Mouse (Mus musculus): ENCODE results near the gene Cdkn2aipnl.

Gene Cdkn2aipnl

DNA sequence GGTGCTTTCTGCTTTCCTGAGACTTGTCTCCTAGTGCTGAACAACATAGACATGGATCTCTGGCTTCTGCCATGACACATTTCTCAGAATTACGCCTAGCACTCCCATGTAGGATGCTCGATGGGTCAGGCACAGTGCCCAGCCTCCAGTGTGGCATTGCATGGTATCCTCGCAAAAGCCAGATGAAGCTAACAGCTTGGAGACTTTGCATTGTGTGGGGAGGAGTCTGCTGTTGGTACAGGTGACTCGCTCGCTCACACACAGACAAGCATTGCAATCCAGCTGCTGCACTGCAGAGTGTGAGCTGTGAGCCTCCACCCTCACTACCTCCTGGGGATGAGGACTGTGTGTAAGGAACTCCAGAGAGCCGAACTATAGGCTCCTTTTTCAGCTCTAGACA lies 21.3 kb upstream of the Cdkn2aipnl start:
- DNase-seq (ENCODE audit: low spot score in 2 of 2), result peak in 1 of 2 experiments; percentile 10

DNA sequence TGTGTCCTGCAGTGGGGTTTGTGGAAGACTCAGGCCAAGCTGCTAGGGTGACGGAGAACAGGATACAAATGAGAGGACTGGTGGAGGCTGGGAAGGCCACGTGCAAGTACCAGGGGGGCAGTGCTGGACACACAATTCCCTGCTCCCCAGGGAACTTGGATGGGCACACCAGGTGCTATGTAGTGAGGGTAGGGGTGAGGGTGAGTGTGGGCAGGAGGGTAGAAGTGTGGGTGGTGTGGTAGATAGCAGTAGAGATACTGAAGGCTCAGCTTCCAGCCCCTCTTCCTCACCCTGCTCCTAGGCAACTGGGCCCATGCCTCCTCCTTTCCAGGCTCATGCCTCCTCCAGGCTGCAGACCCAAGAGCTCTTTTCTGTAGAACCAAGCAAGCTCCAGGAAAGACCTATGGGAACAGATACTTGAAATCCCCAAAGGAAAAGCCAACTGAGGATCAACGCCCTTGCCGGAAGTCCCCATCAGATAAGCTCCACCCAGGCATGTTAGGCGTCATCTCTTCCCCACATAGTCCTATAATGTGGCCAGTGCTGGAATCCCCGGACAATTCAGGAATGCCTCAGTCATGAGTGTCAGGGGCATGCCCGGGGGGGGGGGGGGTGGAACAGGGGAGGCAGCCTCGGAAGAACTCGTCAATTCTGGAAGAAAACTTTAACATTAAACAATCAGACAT lies 18.2 kb upstream of the Cdkn2aipnl start:
- no peak for DNase-seq (ENCODE audit: low spot score in 2 of 2)

DNA sequence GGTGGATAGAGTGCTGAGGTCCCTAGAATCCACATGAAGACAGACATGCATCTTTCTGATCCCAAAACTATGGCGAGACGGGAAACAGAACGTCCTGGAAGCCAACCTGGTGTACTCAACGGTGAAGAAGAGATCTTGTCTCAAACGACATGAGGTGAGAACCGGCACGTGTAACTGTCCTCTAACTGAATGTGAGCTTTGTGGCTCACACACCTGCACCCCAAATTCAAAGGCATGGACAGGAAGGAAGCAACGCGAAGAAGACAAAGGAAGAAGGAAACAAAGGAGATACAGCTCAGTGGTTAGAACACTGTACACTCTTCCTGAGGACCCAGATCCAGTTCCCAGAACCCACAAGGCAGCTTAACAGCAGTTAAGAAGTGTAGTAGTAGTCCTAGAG lies 17.5 kb upstream of the Cdkn2aipnl start:
- no peak for DNase-seq (ENCODE audit: low spot score in 2 of 2)

DNA sequence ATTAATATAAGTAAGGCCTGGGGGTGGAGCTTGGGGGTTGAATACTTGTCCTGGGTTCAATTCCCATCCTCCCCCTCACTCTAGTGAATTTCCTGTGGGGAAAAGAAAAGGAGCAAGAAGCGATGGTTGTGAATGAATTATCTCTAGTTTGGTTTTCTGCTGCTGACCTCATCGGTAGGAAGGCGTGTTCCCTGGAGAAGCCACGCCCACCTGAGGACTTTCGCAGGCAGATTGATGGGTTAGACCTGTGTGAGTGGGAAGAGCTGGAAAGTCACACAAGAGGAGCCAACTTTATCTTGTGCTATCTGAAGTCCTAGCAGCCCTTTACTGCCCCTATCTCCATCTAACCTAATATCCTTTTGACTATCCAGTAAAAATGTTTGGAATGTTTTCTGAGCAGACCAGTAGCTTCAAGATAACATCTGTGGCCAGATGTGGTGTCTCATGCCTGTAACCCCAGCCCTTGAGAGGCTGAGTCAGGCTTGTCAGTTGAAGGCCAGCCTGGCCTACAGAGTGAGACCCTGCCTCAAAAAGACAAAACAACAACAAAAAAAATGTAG lies 15.5 kb upstream of the Cdkn2aipnl start:
- DNase-seq (ENCODE audit: low spot score in 2 of 2), result no peak

DNA sequence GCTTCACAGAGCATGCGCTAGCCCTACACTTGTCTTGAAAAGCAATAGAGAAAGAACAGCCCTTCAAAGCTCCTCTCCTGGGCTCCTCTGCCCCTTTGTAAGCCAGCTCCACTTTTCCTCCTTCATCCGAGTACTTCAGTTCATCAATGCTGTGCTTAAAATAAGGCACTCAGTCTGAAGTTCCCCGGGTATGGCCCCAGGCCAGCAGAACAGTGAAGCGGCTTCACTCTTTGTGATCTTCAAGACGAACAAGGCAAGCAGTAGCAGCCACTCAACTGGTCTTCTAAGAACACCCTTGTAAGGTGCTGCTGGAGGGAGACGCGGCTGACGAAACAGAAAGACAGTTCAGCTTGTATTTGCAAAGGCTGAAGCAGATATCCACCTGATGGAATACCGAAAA lies 11.3 kb upstream of the Cdkn2aipnl start:
- no peak for DNase-seq (ENCODE audit: low spot score in 2 of 2)

DNA sequence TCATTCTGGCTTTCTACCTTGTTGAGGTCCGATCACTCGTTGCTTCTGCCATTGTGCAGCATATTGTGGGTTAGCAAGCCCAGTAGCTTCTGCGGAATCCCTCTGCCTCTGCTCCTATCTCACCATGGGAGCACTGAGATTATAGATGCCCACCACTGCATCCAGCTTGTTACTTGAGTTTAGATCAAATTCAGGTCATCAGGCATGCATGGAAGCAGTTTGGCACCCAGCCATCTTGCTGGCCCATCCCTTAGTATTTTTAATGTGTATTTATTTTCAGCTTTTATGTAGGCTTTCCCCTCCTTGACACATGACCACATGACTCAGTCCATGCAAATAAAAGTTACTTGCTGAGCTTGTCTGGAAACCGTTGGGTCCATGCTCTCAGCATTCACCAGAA lies 9.7 kb upstream of the Cdkn2aipnl start:
- DNase-seq (ENCODE audit: low spot score in 2 of 2), result no peak

DNA sequence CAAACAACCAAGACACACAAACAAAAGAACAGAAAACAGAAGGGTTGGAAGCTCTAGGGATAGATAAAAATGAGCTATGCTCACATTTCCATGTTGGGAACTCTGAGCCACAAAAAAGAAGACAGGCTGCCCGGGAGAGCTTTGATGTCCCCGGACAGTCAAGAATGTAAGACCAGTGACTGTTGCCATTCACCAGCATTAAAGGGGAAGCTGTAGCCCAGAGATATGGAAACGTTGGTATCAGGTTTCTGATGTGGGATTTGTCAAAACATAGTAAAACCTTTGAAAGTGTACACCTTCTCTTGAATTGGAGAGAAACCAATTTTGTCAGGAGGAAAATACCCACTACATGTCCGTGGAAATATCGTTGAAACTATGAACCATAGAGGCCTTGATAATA lies 8.0 kb upstream of the Cdkn2aipnl start:
- DNase-seq (ENCODE audit: low spot score in 2 of 2), result no peak

DNA sequence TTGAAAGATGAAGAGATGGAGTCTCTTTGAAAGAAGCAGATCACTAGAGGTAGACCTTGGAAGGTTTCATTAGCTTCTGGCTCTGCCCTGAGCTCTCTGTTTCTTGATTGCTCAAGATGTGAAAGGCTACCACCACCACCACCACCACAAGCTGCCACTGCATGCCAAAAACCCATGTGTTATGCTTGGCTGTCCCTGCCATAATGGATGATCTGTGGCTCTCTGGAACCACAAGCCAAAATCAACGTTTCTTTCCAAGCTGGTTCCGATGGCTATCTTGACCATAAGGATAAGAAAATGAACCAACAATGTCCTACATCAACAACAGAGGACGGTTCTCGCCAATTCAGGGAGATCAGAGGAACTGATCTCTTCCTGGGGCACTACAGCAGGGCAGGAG lies 7.4 kb upstream of the Cdkn2aipnl start:
- no peak for DNase-seq (ENCODE audit: low spot score in 2 of 2)

DNA sequence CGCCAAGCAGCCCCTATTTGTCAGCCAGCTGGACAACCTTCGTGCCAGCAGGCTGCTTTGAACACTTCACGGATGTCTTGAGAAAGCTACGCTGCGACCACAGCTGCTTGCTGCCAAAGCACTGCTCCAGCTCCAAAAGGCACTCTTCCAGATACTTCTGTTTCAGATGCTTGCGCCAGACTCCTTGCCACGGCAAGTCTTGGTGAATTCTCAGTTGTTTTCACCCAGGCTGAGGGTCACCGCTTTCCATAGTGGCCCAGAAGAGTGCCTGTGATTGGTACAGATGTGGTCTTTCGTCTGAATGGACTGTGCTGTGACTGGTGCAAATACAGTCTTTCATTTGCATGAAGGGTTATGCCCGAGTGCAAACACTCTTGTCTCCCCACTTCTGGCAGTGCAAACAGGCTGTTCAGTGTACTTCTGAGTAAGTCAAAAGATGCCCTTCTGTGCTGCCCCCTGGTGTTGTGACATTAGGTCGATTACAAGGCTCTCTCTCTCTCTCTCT lies 6.4 kb upstream of the Cdkn2aipnl start:
- no peak for DNase-seq (ENCODE audit: low spot score in 2 of 2)

DNA sequence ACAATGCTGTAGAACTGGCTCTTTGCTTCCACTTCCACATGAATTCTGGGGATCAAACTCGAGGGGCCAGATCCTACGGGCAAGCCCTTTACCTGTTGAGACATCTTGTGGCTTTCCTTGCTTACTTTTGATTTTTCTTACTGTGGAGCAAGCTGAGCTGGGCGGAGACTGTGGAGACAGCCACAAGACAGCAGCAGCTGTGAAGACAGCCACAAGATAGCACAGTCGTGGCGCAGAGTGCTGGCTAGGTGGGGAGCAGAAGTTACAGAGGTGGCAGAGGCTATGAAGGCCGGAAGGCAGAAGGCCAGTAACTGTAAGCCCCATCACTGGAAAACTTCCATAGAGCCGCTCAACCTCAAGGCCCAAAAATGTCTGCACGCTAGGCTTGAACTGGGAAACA lies 5.7 kb upstream of the Cdkn2aipnl start:
- DNase-seq (ENCODE audit: low spot score in 2 of 2), result no peak

DNA sequence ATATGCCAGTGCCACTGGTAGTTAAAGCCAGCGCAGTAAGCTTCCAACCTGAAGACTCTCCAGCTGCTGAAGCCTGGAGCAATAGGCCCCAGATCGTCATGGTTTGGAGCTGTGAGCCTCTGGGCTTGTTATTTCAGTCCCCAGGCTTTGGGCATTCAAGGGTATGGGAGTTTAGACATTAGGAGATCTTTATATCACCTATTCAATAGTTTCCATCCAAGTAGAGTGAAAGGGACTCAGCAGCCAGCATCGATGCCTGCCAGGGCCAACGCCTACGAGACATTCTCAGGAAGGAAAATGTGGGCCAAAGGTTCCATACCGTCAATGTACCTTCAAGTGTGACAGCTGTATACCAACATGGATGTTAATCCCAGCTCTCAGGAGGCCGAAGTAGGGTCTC lies 5.2 kb upstream of the Cdkn2aipnl start:
- no peak for DNase-seq (ENCODE audit: low spot score in 2 of 2)

DNA sequence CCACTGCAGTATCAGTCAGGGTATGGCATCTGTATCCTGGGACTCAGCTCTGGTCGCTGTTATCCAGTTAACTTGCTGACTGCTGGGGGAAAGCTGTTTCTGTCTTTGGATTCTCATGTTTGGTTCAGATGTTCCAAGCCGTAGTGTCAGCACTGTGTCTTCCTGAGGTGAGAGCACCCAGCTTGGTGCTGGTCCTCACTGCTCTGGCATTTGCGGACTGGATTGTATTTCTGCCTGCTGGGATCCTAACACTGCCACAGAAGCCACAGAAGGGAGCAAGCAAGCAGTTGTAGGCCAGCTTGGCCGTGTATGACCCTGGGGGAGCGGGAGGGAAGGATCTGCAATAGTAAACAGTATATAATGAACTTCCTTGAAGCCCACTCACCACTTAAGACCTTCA lies 810 bp upstream of the Cdkn2aipnl start:
- DNase-seq (ENCODE audit: low spot score in 2 of 2), result no peak

DNA sequence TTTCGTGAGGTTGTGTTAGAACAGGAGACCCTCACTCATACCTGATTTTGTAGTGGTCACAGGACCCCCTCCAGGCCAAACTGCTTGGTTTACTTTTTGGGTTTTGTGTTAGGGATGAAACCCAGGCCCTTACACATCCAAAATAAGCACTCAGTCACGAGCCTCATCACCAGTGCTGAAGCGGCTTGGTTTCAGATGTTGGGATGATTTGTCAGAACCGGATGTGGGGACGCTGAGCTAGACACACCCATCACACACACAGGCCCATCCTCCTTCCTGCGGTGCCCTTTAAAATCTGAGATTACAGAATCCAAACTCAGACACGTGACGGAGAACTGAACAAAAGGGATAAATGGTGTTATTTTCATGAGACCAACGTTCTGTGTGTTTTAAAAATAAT lies 1.4 kb downstream of the Cdkn2aipnl start:
- DNase-seq (ENCODE audit: low spot score in 2 of 2), result no peak

DNA sequence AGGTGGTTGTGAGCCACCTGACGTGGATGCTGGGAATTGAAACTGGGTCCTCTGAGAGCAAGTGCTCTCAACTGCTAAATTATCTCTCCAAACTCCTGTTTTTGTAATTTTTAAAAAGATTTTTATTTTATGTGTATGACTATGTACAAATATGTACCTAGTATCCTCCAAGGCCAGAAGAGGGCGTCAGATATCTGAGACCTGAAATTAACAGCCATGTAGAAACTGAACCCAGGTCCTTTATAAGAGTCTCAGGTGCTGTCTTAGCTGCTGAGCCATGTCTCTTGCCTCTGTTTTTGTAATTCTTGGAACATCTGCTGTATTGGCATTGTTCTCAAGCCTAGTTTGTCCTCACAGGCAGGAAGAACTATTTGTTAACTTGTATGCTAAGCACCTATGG lies 2.0 kb downstream of the Cdkn2aipnl start:
- no peak for DNase-seq (ENCODE audit: low spot score in 2 of 2)

DNA sequence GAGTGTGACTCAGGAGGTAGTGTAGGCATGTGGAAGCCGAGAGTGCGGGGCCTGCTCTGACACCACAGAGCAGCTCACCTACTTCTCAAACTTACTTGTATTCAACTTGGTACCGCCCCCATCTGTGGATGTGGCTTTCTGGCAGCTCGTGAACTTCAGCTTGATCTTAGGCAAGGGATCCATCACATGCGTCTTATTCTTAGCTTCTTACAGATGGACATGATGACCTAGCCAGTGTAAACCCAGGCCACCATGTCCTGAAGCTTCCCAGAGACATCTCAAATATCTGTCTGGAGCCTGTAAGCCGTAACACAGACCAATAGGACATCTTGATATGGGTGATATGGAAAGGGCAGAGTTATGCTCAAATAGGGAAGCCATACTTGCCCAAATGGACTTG lies 4.2 kb downstream of the Cdkn2aipnl start:
- DNase-seq (ENCODE audit: low spot score in 2 of 2), result no peak

DNA sequence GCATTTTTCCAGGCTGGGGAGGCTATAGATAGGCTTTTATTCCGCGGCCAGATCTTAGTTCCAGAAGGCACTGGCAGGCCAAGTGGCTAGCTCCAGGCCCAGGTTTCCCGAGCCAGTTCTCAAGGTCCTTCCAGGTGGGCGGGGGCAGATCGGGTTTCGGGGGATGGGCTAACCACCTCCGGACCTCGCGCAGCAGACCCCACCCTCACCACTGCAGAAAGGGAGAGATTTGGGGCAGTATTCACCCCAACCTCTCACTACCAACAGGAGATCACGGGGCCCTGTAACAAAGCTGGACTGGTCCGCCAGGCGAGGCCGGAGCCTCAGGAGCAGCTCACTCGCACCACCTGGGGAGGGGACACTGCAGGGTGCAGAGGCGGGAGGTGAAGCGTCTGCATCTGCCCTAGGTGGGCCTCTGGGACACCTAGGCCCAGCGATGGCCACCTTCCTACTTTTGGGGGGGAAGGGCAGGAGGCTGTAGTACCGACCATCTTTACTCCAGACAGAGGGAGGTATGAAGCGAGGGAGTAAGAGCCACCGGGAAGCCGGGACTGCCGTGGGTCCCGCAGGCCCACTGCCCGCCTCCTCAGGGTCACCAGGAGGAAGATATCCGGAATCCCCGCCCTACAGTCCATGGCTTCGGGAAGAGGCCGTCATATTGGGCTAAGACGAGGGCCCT lies 32.3 kb downstream of the Cdkn2aipnl start:
- DNase-seq (ENCODE audit: low spot score in 2 of 2), result peak in 1 of 2 experiments; percentile 29

DNA sequence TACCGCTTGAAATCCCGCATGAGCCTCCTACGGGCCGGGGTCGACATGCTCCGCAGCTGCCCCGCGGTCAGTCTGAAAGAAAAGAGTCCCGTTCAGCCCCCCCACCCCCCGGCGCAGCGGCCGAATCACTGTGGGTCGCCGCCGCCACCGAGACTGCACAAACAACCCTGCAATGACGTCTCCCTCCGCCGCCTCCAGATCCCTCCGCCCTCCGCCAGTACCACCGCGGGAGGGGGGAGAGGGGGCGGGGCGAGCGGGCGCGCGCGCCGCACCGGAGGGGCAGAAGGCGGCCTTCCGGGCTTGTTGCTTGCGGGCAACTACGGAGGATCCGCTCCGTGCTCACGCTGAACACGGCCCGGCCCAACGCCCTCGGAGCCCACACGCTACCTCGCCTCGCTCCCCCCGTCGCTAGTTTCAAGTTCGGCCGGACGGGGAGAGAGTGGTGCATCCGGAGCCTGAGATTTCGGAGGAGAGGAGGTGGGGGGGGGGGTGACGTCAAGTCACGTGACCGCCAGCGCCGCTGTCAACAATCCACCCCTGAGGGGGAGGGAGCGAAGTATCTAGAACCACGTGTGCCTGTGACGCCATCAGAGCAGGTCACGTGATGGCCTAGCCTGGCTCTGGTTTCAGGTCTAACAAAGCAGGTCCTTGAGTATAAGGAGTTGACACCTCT lies 33.0 kb downstream of the Cdkn2aipnl start, which contains the start of gene Ube2b:
Gene Ube2b, minus strand, starts transcription at position 473 of the 673 bp plus-strand sequence.
- peak; percentile 82 to 87 for DNase-seq (ENCODE audit: low spot score in 2 of 2)

DNA sequence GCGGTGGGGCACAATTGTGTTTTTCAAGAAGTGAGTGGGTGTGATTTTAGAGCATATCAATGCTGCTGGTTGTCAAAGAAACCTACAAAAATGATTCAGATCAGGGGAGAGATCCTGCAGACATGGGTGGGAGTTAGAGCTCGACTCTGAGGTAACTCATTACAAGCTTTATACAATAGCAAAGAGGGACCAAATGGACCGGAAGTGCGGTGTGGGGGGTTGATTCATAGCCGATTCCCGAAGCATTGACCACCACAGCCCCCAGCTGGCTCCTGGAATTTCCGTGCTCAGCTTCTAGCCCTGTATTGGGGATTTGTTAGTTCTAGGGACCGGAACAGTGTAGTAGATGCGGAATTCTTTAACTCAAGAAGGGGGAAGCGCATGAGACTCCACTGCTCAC lies 33.9 kb downstream of the Cdkn2aipnl start:
- no peak for DNase-seq (ENCODE audit: low spot score in 2 of 2)

DNA sequence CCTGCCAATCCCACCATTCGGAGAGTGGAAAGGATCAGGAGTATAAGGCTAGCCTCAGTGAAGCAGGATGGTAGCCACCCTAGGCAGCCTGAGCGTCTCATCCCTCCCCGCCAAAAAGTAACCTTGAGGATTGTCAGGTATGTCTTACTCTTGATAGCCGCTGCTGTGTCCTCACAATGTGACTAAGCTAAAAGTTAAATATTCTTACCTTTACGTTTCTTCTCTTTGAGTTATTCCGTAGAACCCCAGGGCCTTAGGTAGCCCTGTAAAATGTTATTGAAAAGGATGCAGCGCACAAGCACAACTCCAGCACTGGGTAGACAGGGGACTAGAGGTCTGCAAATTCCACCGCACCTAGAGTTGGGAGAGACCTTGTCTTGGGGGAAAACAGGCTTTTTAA lies 34.4 kb downstream of the Cdkn2aipnl start:
- no peak for DNase-seq (ENCODE audit: low spot score in 2 of 2)

DNA sequence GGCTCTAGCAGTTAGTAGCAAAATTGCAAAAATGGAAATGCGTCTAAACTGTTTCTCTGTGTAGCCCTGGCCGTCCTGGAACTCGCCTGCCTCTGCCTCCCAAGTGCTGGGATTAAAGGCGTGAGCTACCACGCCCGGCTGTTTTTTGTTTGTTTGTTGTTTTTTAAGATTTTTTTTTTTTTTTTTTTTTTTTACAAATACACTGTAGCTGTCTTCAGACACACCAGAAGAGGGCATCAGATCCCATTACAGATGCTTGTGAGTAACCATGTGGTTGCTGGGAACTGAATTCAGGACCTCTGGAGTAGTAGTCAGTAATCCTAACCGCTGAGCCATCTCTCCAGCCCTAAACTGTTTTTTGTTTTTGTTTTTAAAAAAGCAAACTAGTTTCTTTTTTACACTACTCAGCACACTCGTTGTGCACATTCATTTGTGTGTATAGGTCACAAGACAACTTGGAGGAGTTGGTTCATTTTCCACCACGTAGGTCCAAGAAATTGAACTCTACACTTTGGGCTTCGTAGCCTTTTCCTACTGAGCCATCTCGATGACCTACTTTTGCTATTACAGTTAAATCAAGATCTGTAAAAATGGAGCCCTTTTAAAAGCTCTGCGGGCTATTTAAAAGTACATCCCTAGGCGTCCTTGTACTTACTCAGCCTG lies 35.5 kb downstream of the Cdkn2aipnl start:
- no peak for DNase-seq (ENCODE audit: low spot score in 2 of 2)

DNA sequence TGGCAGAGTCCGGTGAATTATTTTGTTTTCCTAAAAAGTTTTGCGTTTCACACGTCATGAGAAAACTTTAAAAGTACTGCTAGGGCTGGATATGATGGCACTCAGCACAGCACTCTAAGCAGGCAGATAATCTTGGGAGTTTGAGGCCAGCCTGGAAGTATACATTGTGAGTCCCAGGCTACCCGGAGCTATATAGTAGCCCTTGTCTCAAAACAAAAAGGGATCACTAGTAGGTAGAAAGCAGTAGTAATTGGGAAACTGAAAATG lies 36.0 kb downstream of the Cdkn2aipnl start:
- no peak for DNase-seq (ENCODE audit: low spot score in 2 of 2)
